Mouse (Mus musculus) adrenal gland, postnatal 4 days (tissue): ENCODE data around the gene Islr2. TPM values are rescaled to one million over a fixed set of nuclear protein-coding genes. Genes with fewer than 3 reads are reported as not detected.
"Not testable (repeated sequence)": the region's sequence is repeated elsewhere in the genome, so short reads cannot be mapped to it uniquely, and the experiment has no call there.

ENCODE experiments used
- DNase-seq, 2 experiments: peaks; one replicate each; pipeline ENCODE4 v3.0.0; 2021 to 2022; ENCODE audit warnings: low spot score in 2 of 2, mixed read lengths in 2 of 2
- long read RNA-seq, 2 experiments: library from polyadenylated mRNA; stranded (forward); transcript quantifications; one replicate each; pipeline ENCODE4 v2.0.0; 2021
- total RNA-seq, 2 experiments: library from RNA; stranded (reverse); gene quantifications; 2 replicates each; pipeline ENCODE4 v1.2.3; 2021

Islr2 gene
- 10 to 100 TPM in 1 of 2 experiments, 1 to 10 TPM in 1; 8.2 to 10.3 TPM for total RNA-seq
- long read RNA-seq, experiment 1, result 0 reads
- long read RNA-seq, experiment 2, partial matches to known transcripts, result 0 of 1 reads
- long read RNA-seq, experiment 2, other reads (novel, unspliced or antisense), result 1 of 1 reads

GRCm38 (mm10) chr9:58203516-58204447 lies at the start of gene Islr2, which contains the start of gene Islr:
Gene Islr2, minus strand, starts transcription at chr9:58204319.
Gene Islr, minus strand, starts transcription at chr9:58204306.
- peak in 1 of 2 experiments; percentile 52 for DNase-seq

- DNase-seq, result not testable (repeated sequence)
Observed at GRCm38 (mm10) chr9:58253805-58254122, 49.6 kb upstream of the Islr2 start.

DNA sequence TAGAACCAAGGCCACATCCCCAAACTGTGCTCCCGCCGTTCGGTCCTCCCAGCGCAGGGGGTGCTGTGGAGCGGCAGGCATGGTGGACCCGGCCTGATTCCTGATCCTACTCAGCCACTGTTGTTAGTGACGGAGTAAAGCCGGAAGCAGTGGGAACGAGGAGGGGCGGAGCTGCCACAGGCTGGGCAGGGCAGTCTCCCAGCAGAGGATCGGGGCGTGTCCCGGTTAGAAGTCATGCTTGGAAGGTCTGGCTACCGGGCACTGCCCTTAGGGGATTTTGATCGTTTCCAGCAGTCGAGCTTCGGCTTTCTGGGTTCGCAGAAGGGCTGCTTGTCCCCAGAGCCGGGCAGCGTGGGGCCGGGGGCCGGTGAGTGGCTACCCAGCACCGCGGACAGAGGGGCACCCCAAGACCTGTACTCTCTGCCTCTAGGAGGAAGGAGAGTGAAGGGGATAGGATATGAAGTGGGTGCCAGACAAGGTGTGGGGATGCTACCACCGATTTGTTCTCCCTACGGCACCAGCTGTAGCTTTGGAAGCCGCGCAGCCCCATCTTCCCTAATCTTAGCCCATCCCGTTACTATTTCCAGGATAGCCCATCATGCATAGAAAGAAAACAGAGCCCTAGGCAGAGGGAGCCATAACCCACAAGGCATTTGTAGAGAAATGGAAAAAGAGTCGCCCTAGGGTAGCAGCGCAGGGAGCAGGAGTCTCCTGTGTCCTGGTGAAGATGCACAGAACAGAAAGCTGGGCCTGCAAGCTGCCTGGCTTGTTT lies 49.1 kb upstream of the Islr2 start, which contains the start of gene Stoml1:
Gene Stoml1, plus strand, starts transcription at position 132 of the 772 bp plus-strand sequence.
- DNase-seq, result peak; percentile 89 to 91

GRCm38 (mm10) chr9:58250730-58251129 lies 46.6 kb upstream of the Islr2 start:
- DNase-seq, result not testable (repeated sequence)

- DNase-seq, result no peak
Observed at GRCm38 (mm10) chr9:58250322-58250721, 46.2 kb upstream of the Islr2 start.

DNA sequence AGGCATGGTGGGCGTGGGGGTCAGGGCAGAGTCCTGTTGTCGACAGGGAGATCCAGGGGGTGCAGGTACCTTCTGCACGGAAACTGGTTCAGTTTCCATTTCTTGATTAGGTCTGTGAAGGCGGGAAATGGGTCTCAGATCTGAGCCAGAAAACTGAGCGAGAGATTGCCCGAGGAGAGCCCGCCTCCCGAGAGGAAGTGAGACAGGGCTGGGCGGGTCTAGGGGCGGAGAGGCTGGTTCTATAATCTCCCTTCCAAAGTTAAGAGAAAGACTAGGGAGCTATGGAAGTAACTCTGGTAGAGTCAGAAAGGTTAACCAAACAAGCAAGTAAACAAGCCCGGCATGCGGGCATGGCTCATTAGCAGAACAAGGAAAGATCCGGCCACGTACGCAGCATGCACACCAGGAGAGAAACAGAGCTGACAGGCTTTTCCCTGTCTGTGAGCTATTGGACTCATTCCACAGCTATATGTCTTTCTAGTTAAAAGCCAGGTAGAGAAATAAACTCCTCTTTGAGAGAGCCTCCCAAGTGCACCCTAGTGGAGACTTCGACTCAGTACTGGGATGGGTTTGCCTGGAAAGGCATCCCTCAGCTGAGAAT lies 45.6 kb upstream of the Islr2 start, which contains the start of gene Pml:
Gene Pml, minus strand, starts transcription at position 195 of the 601 bp plus-strand sequence.
- DNase-seq, result peak; percentile 36 to 72

DNA sequence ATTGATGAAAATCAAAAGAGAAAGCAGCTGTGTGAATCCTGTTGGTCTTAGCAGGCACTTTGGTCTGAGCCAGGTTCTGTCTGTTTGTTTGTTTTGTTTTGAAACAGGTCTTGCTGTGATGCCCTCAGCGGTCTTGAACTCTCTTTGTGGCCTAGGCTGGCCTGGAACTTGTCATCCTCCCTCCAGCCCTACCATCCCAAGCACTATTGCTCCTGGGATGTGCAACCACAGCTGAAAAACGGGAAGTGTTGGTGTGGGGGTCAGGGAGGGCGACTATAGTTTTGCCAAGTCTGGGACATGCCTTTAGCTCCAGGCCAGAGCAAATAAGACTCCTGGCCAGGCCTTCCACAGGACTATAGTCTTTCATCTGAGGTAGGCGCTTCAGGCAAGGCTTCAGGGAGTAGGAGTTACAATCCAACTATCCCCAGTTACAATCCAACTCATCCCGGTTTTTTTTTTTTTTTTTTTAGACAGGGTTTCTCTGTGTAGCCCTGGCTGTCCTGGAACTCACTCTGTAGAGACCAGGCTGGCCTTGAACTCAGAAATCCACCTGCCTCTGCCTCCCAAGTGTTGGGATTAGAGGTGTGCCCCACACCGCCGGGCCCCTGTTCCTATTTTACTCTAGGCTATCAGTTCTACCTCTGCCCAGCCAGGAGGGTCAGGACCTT lies 44.8 kb upstream of the Islr2 start:
- no peak for DNase-seq

DNA sequence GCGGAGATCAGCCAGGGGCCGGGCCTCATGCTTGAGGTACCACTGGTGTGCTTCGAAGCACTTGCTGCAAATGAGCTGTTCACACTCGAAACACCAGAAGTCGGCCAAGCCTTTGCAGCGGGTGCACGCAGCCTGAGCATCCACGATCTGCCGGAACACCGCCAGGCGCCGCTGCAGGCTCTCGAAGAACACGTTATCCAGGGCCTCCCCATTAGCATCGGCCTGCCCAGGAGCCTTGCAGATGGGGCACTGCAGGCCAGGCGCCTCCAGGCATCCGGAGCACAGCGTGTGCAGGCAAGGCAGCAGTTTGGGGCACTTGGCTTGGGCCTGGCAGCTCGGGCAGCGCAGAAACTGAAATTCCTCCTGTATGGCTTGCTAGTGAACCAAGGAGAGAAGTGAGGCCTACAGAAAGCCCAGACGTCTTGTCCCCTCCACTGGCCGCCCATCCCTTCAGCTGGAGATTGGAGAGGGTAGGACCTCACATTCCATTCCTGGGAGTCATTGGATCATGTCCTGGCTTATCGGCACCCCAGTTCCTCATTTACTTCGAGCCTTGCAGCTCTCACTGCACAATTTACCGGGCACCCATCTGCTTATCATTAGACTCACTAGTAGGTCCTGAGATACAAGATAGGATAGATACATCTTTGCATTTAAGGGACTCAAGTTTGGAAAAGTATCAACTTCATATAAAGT lies 43.1 kb upstream of the Islr2 start:
- DNase-seq, result peak; percentile 39 to 62

DNA sequence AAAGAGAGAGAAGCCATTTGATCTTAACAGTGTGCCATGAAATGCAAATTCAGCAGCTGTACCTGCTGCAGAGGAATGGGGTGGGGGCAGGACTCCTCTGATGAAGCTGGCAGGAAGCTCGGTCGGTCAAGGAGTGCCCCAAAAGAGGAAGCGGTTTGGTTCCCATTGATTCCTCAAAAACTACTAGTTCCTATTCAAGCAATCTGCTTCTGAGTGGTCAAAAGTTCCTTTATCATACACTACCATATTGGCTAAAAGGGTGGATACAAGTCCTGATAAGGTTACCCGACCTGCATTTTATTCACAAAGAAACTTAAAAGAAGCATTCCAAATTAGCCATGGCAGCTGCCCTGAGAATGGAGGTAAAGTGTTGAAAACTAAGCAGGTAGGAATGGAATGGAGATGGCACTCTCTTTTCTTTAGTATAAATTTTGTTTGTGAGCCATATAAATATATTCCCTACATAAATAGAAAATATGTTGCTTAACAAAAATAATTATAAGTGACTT lies 42.0 kb upstream of the Islr2 start:
- no peak for DNase-seq

GRCm38 (mm10) chr9:58243696-58244095 lies 39.6 kb upstream of the Islr2 start:
- DNase-seq, result no peak

DNA sequence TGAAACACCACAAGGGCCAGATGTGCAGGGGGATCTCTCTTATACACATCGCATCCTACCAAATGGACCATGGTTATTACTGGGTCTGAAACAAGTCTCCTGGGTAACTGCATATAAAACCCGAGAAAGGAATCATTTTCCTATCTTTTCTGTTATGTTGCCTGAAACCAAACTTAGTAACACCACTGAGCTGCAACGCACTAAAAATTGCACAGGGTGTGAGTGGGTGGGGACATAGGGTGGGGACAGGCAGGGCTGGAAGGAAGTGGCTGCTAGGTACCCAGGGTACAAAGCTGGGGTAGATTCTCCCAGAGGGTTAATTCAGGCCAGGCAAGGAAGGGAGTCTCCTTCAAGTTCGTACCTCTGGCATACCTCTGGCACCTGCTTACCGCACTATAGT lies 38.6 kb upstream of the Islr2 start:
- DNase-seq, result no peak

DNA sequence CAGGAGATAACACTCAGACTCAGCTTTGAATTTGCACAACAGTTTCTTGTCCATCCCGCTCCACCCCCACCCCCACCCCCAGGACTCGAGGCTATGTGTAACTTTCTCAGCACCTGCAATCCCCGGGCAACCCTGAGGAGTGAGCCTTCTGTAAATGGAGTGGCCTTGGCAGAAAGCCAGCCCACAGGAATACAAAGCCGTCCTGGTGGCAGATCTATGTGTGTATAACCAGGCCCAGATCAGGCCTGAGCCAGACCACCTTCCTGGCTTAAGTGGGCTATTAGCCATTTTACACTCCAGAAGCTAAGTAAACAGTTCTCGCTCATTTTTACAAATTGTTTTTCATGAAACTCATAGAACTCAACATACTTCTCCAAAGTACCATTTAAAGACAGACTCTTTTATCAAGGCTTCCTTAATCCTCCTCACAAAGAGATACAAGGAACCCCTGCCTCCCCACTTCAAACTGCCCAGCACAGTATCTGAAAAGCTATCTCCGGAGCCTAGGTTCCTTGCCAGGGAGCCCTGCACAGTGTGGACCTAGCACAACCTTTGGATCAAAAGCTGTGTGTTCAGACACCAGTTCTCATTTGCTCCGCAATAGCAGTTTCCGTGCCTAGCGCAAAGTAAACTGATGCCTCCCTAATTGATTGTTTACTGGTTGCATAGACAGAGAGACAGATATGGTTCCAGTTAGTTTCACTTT lies 37.8 kb upstream of the Islr2 start:
- DNase-seq, result no peak

DNA sequence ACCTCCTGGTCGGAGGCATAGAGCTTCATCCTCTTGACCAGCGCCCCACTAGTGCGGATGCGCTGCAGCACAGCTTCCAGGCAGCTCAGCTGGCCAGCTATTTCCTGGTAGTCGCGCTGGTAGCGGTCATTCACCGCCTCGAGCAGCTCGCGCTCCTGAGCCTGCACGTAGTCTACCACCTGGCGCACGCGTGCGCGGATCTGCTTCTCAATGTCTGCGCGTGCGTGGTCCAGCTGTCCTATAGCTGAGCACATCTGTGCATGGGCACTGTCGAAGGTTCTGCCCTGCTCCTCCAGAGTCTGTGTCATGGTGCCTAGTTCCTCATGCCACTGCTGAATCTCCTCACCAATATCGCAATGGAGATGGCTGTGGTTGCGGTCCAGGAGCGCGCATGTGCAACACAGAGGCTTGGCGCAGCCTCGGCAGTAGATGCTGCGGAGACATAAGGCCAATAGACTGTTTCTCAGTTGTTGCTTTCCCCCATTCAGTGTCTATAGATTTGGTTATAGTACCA lies 30.4 kb upstream of the Islr2 start:
- no peak for DNase-seq

DNA sequence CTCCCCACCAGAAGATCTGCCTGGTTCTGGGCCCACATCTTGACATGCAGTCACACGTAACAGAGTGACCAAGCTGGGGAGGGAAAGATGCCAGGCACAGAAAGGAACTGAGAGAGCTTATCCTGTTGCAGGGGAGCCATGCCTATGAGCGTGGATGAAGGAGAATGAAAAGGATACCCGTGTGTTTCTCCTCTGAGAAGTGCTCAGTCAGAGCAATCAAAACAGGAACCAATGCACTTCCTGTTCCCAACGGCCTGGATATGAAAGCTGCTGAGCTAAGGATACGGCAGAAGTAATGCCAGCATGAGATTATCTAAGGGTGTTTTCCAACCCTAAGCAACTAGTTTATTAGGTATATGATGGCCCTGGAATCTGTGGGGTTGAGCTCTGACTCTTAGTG lies 28.3 kb upstream of the Islr2 start:
- DNase-seq, result no peak

DNA sequence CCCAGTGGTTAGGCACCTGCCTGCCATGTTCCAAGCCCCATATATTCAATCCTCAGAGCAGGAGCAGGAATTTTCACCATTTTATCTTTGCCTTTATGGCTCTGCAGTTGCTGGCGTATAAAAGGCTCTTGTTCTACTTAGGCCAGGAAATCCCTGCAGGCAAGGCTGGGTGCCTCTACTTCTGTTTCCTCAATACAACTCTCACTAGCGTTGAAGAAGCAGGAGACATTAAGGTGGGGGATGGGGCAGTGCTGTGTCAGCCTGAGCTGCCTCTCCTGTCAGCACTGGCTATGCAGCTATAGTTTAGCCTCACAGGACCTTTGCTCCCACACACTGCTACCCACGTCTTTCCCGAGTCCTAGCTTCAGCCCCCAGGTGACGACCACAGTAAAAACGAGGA lies 27.6 kb upstream of the Islr2 start:
- no peak for DNase-seq

- no peak for DNase-seq
Observed at GRCm38 (mm10) chr9:58228777-58229466, 24.8 kb upstream of the Islr2 start.

- peak in 1 of 2 experiments; percentile 50 for DNase-seq
Observed at GRCm38 (mm10) chr9:58225915-58226913, 22.1 kb upstream of the Islr2 start.
